Mouse (Mus musculus): ENCODE results near the gene Copb2. TPM values are rescaled to one million over a fixed set of nuclear protein-coding genes. Genes with fewer than 3 reads are reported as not detected.

The Copb2 gene
- total and polyA plus RNA-seq, 2 experiments from 2014 or later = 67.5 to 93.9 TPM

DNA sequence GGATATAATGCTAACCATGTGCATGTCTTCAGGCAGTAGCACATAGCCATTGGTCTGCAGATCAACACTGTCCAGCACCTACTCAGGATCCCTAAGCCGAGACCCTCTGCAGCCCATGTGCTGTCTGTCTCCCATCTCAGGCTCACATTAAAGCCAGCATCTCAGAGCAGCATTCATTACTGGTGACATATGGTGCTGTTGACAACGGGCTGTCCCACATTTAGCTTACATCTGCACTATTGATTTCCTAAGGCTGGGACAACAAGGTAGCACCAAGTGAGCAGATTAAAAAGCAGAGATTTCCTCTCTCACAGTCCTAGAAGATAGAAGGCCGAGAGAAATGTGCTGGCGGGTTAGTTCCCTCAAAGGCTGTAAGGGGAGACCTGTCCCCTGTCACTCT lies 33.7 kb upstream of the Copb2 start:
- Histone ChIP-seq H3K9ac (replicated peaks; ENCODE audit: low read length, poor library complexity, severe bottlenecking) (no peak overlapping the region), H3K4me1 (ENCODE audit: insufficient read depth, low read length) (no peaks in the 10 kb centered on the region), H3K36me3 (ENCODE audit: insufficient read depth, low read length) (no peaks in the 10 kb centered on the region), H3K9me3 (ENCODE audit: low read length) (no peaks in the 10 kb centered on the region), H3K27ac (ENCODE audit: low read depth, low read length) (no peak overlapping the region), H3K27me3 (ENCODE audit: insufficient read depth, low read length) (no peaks in the 10 kb centered on the region), H3K4me2 (ENCODE audit: low read depth, low read length, poor library complexity, severe bottlenecking) (no peak overlapping the region), H3K4me3 (ENCODE audit: low read depth, low read length) (no peak overlapping the region)
- 66% methylated on average over 4 of the region's 4 CpGs for WGBS
- no peak for TF ChIP-seq CTCF (IDR thresholded peaks at IDR 0.05)
- ATAC-seq (ENCODE audit: low FRiP score) (no peak), DNase-seq (ENCODE audit: low spot score) (no peak)

DNA sequence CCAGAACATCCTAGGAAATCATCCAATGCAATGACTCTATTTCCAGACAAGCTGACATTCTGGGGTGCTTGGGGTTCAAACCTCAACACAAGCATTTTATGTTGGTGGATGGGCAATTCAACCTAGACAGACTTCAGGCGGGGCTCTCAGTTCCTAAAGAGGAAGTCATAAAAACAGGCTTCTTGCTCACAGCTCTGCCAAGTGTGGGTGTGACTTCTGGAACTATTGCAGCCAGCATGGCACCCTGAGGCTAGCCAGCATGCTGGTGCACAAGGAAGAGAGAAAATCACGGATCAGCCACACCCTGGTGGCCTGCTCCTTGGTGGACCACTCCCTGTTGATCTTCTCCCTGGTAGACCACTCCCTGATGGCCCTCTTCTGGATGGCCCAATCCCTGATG lies 32.5 kb upstream of the Copb2 start:
- no peak for TF ChIP-seq CTCF (IDR thresholded peaks at IDR 0.05)
- 49% methylated on average over 2 of the region's 2 CpGs for WGBS
- Histone ChIP-seq H3K36me3 (ENCODE audit: insufficient read depth, low read length) (no peaks in the 10 kb centered on the region), H3K27me3 (ENCODE audit: insufficient read depth, low read length) (no peaks in the 10 kb centered on the region), H3K4me1 (ENCODE audit: insufficient read depth, low read length) (no peaks in the 10 kb centered on the region), H3K4me2 (ENCODE audit: low read depth, low read length, poor library complexity, severe bottlenecking) (no peak overlapping the region), H3K9ac (replicated peaks; ENCODE audit: low read length, poor library complexity, severe bottlenecking) (no peak overlapping the region), H3K4me3 (ENCODE audit: low read depth, low read length) (no peak overlapping the region), H3K27ac (ENCODE audit: low read depth, low read length) (no peak overlapping the region), H3K9me3 (ENCODE audit: low read length) (no peaks in the 10 kb centered on the region)
- DNase-seq (ENCODE audit: low spot score) (no peak), ATAC-seq (ENCODE audit: low FRiP score) (no peak)

DNA sequence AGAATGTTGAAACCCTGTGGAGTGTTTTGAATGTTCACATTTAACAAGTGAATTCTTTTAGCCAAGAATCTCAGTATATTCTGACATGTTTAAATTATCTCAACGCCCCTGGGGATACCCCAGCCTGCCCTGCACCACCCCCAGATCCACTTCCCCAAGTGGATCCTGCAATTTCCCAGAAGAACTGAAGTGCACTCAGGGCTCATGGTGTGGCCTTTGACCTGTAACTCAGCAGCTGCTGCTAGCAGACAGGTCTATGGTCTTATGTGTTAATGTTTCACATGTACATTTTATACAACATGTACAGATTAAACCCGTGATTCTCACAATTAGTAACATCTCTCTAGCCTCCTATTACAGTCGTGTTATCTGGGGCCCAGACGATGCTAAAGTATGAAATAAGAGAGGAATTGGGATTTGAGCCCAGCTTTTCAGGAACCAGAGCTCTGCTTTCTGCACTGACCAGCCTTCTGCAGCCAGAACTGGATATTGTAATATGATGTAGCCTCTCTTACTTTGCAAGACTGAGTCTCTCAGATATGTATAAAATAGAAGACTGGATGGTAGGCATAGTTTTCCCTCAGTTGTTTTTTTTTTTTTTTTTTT lies 28.7 kb upstream of the Copb2 start:
- ATAC-seq (ENCODE audit: low FRiP score) (no peak), DNase-seq (ENCODE audit: low spot score) (no peak)
- Histone ChIP-seq H3K9ac (replicated peaks; ENCODE audit: low read length, poor library complexity, severe bottlenecking) (no peak overlapping the region), H3K4me1 (ENCODE audit: insufficient read depth, low read length) (no peaks in the 10 kb centered on the region), H3K36me3 (ENCODE audit: insufficient read depth, low read length) (no peaks in the 10 kb centered on the region), H3K4me2 (ENCODE audit: low read depth, low read length, poor library complexity, severe bottlenecking) (no peak overlapping the region), H3K9me3 (ENCODE audit: low read length) (no peaks in the 10 kb centered on the region), H3K4me3 (ENCODE audit: low read depth, low read length) (no peak overlapping the region), H3K27ac (ENCODE audit: low read depth, low read length) (no peak overlapping the region), H3K27me3 (ENCODE audit: insufficient read depth, low read length) (no peaks in the 10 kb centered on the region)
- 82% methylated on average over 4 of the region's 4 CpGs for WGBS
- no peak for TF ChIP-seq CTCF (IDR thresholded peaks at IDR 0.05)

DNA sequence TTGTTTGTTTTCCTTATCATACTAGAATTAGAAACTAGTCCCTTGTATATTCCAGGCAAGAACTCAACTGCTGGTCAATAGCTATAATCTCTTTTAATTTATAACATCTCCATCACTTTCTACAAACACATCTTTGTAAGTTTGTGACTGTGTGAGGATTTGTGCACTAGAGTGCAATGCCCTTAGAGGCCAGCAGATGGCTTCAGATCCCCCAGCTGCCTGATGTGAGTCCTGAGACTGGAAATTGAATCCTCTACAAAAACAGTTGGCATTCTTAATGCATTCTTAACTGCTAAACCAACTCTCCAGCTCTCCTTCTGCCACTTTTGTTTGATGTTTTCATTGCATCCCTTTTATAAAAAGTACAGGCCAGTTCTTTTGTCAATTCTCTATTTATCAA lies 27.8 kb upstream of the Copb2 start:
- Histone ChIP-seq H3K4me3 (ENCODE audit: low read depth, low read length) (no peak overlapping the region), H3K4me1 (ENCODE audit: insufficient read depth, low read length) (no peaks in the 10 kb centered on the region), H3K9ac (replicated peaks; ENCODE audit: low read length, poor library complexity, severe bottlenecking) (no peak overlapping the region), H3K27me3 (ENCODE audit: insufficient read depth, low read length) (no peaks in the 10 kb centered on the region), H3K36me3 (ENCODE audit: insufficient read depth, low read length) (no peaks in the 10 kb centered on the region), H3K27ac (ENCODE audit: low read depth, low read length) (no peak overlapping the region), H3K9me3 (ENCODE audit: low read length) (no peaks in the 10 kb centered on the region), H3K4me2 (ENCODE audit: low read depth, low read length, poor library complexity, severe bottlenecking) (no peak overlapping the region)
- peak; percentile 61 for TF ChIP-seq CTCF (IDR thresholded peaks at IDR 0.05)
- ATAC-seq (ENCODE audit: low FRiP score) (no peak), DNase-seq (ENCODE audit: low spot score) (no peak)

DNA sequence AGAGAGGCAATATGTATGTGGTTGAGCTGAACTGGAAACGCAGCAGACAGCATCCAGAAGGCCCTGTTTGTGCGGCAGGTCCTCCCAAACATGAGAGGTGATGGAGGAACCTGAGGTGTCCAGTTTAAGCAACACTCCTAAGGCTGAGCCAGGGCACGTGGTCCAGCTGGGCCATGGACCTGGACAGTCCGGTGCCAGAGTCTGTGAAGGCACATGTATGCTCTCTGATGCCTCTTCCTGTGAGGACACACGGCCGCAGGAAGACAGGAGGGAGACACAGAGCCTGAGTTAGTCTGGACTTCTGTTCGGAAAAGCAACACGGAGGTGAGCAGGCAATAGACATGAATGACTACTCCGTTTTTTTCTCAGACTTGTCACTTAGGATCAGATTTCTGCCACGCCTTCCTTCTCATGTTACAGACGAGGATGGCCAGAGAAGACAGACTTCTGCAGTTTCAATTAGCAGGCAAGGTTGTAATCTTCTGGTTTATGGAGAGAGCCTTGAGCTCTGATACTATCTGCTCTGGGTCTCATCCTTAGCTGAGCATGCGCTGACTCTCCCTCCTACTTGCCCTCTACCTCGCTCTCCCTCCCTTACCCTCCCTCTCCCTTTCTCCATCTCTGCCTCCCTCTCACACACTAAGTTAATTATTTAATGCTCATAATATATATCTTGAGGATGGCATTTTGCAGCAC lies 25.4 kb upstream of the Copb2 start:
- ATAC-seq (ENCODE audit: low FRiP score) = peak; percentile 58; the same call in 1 of the 2 replicates
- Histone ChIP-seq H3K4me2 (ENCODE audit: low read depth, low read length, poor library complexity, severe bottlenecking) (peak overlapping the region; percentile 34), H3K4me3 (ENCODE audit: low read depth, low read length) (no peak overlapping the region), H3K36me3 (ENCODE audit: insufficient read depth, low read length) (no peaks in the 10 kb centered on the region), H3K27ac (ENCODE audit: low read depth, low read length) (no peak overlapping the region), H3K9ac (replicated peaks; ENCODE audit: low read length, poor library complexity, severe bottlenecking) (no peak overlapping the region), H3K27me3 (ENCODE audit: insufficient read depth, low read length) (no peaks in the 10 kb centered on the region), H3K4me1 (ENCODE audit: insufficient read depth, low read length) (no peaks in the 10 kb centered on the region), H3K9me3 (ENCODE audit: low read length) (no peaks in the 10 kb centered on the region)
- 43% methylated on average over 13 of the region's 13 CpGs for WGBS
- peak; percentile 9 for DNase-seq (ENCODE audit: low spot score)
- no peak; the same call in 1 of the 2 replicates for TF ChIP-seq CTCF (IDR thresholded peaks at IDR 0.05)

DNA sequence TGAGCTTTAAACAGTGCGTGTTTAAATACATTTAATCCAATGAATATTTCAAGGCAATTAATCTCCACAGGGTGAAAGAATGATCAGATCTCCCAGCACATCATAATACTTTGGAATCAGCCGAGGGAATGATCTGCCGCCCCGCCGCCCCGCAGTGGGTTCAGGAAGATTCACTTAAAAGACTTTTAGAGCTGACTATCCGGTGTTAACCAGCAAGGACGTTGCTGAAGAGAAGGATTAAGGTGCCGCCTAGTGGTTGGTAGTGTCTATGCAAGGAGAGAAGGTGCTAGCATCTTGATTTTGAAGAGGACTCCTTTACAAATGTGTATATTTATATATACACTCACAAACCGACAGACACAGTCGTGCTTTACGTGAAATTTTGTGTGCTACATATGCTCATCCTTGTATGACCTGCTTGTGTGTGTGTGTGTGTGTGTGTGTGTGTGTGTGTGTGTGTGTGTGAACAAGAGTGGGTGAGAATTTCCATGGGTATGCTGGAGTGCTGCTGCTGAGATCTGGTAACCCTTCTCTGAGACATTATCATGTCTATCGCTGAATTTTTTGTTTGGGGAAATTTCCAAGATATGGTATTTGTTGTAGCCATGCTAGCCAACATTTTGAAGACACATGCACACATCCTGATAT lies 24.7 kb upstream of the Copb2 start:
- DNase-seq (ENCODE audit: low spot score) = peak; percentile 93
- peak; percentile 97 for TF ChIP-seq CTCF (IDR thresholded peaks at IDR 0.05)
- H3K9ac ChIP-seq (replicated peaks; ENCODE audit: low read length, poor library complexity, severe bottlenecking) = no peak overlapping the region
- H3K27ac ChIP-seq (ENCODE audit: low read depth, low read length) = no peak overlapping the region
- 4% methylated on average over 13 of the region's 13 CpGs for WGBS
- ATAC-seq (ENCODE audit: low FRiP score) = peak; percentile 76
- H3K9me3 ChIP-seq (ENCODE audit: low read length) = no peaks in the 10 kb centered on the region
- H3K4me2 ChIP-seq (ENCODE audit: low read depth, low read length, poor library complexity, severe bottlenecking) = peak overlapping the region; percentile 34
- no peaks in the 10 kb centered on the region for H3K4me1 ChIP-seq (ENCODE audit: insufficient read depth, low read length)
- no peaks in the 10 kb centered on the region for H3K36me3 ChIP-seq (ENCODE audit: insufficient read depth, low read length)
- no peak overlapping the region for H3K4me3 ChIP-seq (ENCODE audit: low read depth, low read length)
- H3K27me3 ChIP-seq (ENCODE audit: insufficient read depth, low read length) = no peaks in the 10 kb centered on the region
